25 mouse cellular contexts compared by ENCODE assay signal in genomic region chr13:102850594-102850993, GRCm38 (mm10).
DNase-seq lines count a peak whose midpoint lies in the region; ATAC-seq and TF ChIP-seq lines count a peak whose summit lies in the region.
"Had no signal": no experiment of that assay in that cellular context is flagged by ENCODE, and none has a peak within 500 bp of the region (broad histone marks: within the 10 kb centered on the region; RNA-seq: fewer than 3 reads in every experiment).

No protein-coding gene starts in this region.

- no peak overlapping the region for H3K4me2 ChIP-seq in forebrain, embryonic 12.5 days
- H3K4me2 ChIP-seq in forebrain, embryonic 14.5 days (ENCODE audit: low read length) = no peak overlapping the region
- H3K4me2 ChIP-seq in liver, embryonic 13.5 days = no peak overlapping the region
- no peak overlapping the region for H3K4me2 ChIP-seq in liver, postnatal 0 days (ENCODE audit: low read depth, low read length)
- H3K4me2 ChIP-seq: forebrain, embryonic 13.5 days; heart, embryonic 11.5 days; hindbrain, embryonic 13.5 days had no signal

- H3K79me2 ChIP-seq in MEL (ENCODE audit: control insufficient read depth, insufficient read depth, low read length, poor library complexity) = no peaks in the 10 kb centered on the region

- H3K4me3 ChIP-seq in forebrain, embryonic 12.5 days (replicated peaks) = no peak overlapping the region
- no peak overlapping the region for H3K4me3 ChIP-seq in forebrain, embryonic 14.5 days (ENCODE audit: low read depth, low read length)
- H3K4me3 ChIP-seq in liver, embryonic 13.5 days (replicated peaks) = no peak overlapping the region
- no peak overlapping the region for H3K4me3 ChIP-seq in liver, postnatal 0 days (ENCODE audit: low read depth, low read length)
- no peak overlapping the region for H3K4me3 ChIP-seq in MEL (ENCODE audit: control insufficient read depth in 1 of 2, insufficient read depth in 1 of 2, low read depth in 2 of 2, low read length in 2 of 2)
- H3K4me3 ChIP-seq: forebrain, embryonic 13.5 days; heart, adult 2 months; hindbrain, embryonic 10.5 days; hindbrain, embryonic 13.5 days had no signal

- 65% methylated on average over 2 of the region's 2 CpGs for WGBS in forebrain, embryonic 12.5 days
- 54% methylated on average over 2 of the region's 2 CpGs for WGBS in forebrain, embryonic 14.5 days
- 75% methylated on average over 2 of the region's 2 CpGs for WGBS in liver, embryonic 13.5 days (ENCODE audit: insufficient replicate concordance)
- 82% methylated on average over 2 of the region's 2 CpGs for WGBS in liver, postnatal 0 days (ENCODE audit: insufficient replicate concordance)

- no peak overlapping the region for H3K27ac ChIP-seq in forebrain, embryonic 12.5 days
- no peak overlapping the region for H3K27ac ChIP-seq in forebrain, embryonic 14.5 days (ENCODE audit: low read depth, low read length)
- H3K27ac ChIP-seq in liver, embryonic 13.5 days = no peak overlapping the region
- H3K27ac ChIP-seq in liver, postnatal 0 days (ENCODE audit: low read depth) = no peak overlapping the region
- H3K27ac ChIP-seq in MEL (ENCODE audit: control insufficient read depth, low read depth, low read length) = no peak overlapping the region
- H3K27ac ChIP-seq: forebrain, embryonic 13.5 days; heart, adult 2 months; hindbrain, embryonic 10.5 days; hindbrain, embryonic 13.5 days had no signal

- DNase-seq in forebrain, embryonic 14.5 days (ENCODE audit: low spot score) = no peak
- DNase-seq in liver, embryonic 13.5 days = peak; percentile 8
- DNase-seq in liver, postnatal 0 days = no peak
- peak; percentile 37 for DNase-seq in MEL (ENCODE audit: low read depth, low spot score)
- DNase-seq in c-Kit-positive CD71-positive TER-119-negative erythroid progenitor cells, embryonic 14.5 days (ENCODE audit: low read depth) = peak; percentile 15
- DNase-seq in right cerebral cortex, postnatal 4 days = no peak
- DNase-seq: adrenal gland, adult 8-10 months; adrenal gland, postnatal 25 days; B cell, adult 2 months; cerebellum, adult 18-20 months; cerebellum, adult 9-10 months; cerebellum, postnatal 14 days; gastrocnemius, postnatal 25 days; heart, adult 2 months had no signal

- H3K9me3 ChIP-seq in forebrain, embryonic 12.5 days = no peaks in the 10 kb centered on the region
- no peaks in the 10 kb centered on the region for H3K9me3 ChIP-seq in forebrain, embryonic 14.5 days (replicated peaks; ENCODE audit: control insufficient read depth, low read length)
- no peaks in the 10 kb centered on the region for H3K9me3 ChIP-seq in liver, embryonic 13.5 days (replicated peaks)
- no peaks in the 10 kb centered on the region for H3K9me3 ChIP-seq in liver, postnatal 0 days (ENCODE audit: low read length)
- no peaks in the 10 kb centered on the region for H3K9me3 ChIP-seq in MEL (replicated peaks; ENCODE audit: insufficient read depth, low read length)
- H3K9me3 ChIP-seq: forebrain, embryonic 13.5 days; G1E; hindbrain, embryonic 10.5 days; hindbrain, embryonic 13.5 days had no signal

- peaks cover 8% of the 10 kb centered on the region; the same call in 1 of the 2 replicates for H3K4me1 ChIP-seq in forebrain, embryonic 12.5 days
- H3K4me1 ChIP-seq in forebrain, embryonic 14.5 days (ENCODE audit: control insufficient read depth, insufficient read depth, low read length) = no peaks in the 10 kb centered on the region
- H3K4me1 ChIP-seq in liver, embryonic 13.5 days (replicated peaks) = peaks cover 12% of the 10 kb centered on the region
- no peaks in the 10 kb centered on the region for H3K4me1 ChIP-seq in liver, postnatal 0 days (ENCODE audit: insufficient read depth)
- H3K4me1 ChIP-seq in MEL (ENCODE audit: control insufficient read depth in 1 of 2, insufficient read depth in 2 of 2, low read length in 2 of 2) = peaks cover 0 to 5% of the 10 kb centered on the region in 2 experiments; a peak in 2 of 4 replicates
- H3K4me1 ChIP-seq: hindbrain, embryonic 10.5 days had no signal

- no peaks in the 10 kb centered on the region for H3K27me3 ChIP-seq in forebrain, embryonic 12.5 days
- no peaks in the 10 kb centered on the region for H3K27me3 ChIP-seq in forebrain, embryonic 14.5 days (replicated peaks; ENCODE audit: control insufficient read depth, insufficient read depth, low read length)
- H3K27me3 ChIP-seq in liver, embryonic 13.5 days = no peaks in the 10 kb centered on the region
- H3K27me3 ChIP-seq in liver, postnatal 0 days (ENCODE audit: insufficient read depth, low read length) = no peaks in the 10 kb centered on the region
- H3K27me3 ChIP-seq in MEL (ENCODE audit: control insufficient read depth in 1 of 2, insufficient read depth in 2 of 2, low read length in 2 of 2) = no peaks in the 10 kb centered on the region
- H3K27me3 ChIP-seq: CH12.LX; forebrain, embryonic 13.5 days; hindbrain, embryonic 13.5 days had no signal

- H3K9ac ChIP-seq in forebrain, embryonic 12.5 days = no peak overlapping the region
- H3K9ac ChIP-seq in forebrain, embryonic 14.5 days (ENCODE audit: low read length) = no peak overlapping the region
- H3K9ac ChIP-seq in liver, embryonic 13.5 days = no peak overlapping the region
- H3K9ac ChIP-seq in liver, postnatal 0 days (replicated peaks) = no peak overlapping the region
- H3K9ac ChIP-seq in MEL (ENCODE audit: control insufficient read depth, low read depth, low read length, poor library complexity, severe bottlenecking) = no peak overlapping the region
- H3K9ac ChIP-seq: forebrain, embryonic 13.5 days; hindbrain, embryonic 13.5 days had no signal

- TF ChIP-seq EP300 in liver, postnatal 0 days (IDR thresholded peaks at IDR 0.05; ENCODE audit: low read depth) = no peak
- TF ChIP-seq EP300 in MEL (IDR thresholded peaks at IDR 0.05; ENCODE audit: low read depth in 1 of 2, low read length in 2 of 2) = no peak

- peak; percentile 31; the same call in 1 of the 2 replicates for ATAC-seq in forebrain, embryonic 12.5 days (ENCODE audit: low FRiP score)
- no peak for ATAC-seq in forebrain, embryonic 14.5 days
- peak; percentile 50; the same call in 1 of the 2 replicates for ATAC-seq in liver, embryonic 13.5 days (ENCODE audit: low read depth)
- no peak for ATAC-seq in liver, postnatal 0 days
- ATAC-seq in erythroid progenitor cell, adult 5-6 weeks (replicated peaks; ENCODE audit: low FRiP score, poor library complexity, severe bottlenecking) = no peak
- ATAC-seq: activated CD4-positive, CD25-positive, alpha-beta regulatory T cell, adult 4 months; forebrain, embryonic 13.5 days; hindbrain, embryonic 16.5 days; intestine, embryonic 16.5 days had no signal

- TF ChIP-seq CTCF in liver, postnatal 0 days (IDR thresholded peaks at IDR 0.05; ENCODE audit: low read depth) = no peak
- no peak for TF ChIP-seq CTCF in MEL (IDR thresholded peaks at IDR 0.05 in 2 of 3, conservative IDR thresholded peaks at IDR 0.05 in 1 of 3; ENCODE audit: control insufficient read depth in 1 of 3, insufficient read depth in 1 of 3, low read depth in 2 of 3, low read length in 3 of 3, poor library complexity in 1 of 3, severe bottlenecking in 1 of 3)

- no peak for TF ChIP-seq RAD21 in MEL (IDR thresholded peaks at IDR 0.05; ENCODE audit: low read depth, low read length)

- no peak for TF ChIP-seq POLR2A in MEL (IDR thresholded peaks at IDR 0.05; ENCODE audit: control insufficient read depth in 1 of 2, insufficient read depth in 1 of 2, low read depth in 1 of 2, low read length in 2 of 2, poor library complexity in 1 of 2)

- H3K36me3 ChIP-seq in forebrain, embryonic 12.5 days (replicated peaks) = no peaks in the 10 kb centered on the region
- H3K36me3 ChIP-seq in forebrain, embryonic 14.5 days (ENCODE audit: control insufficient read depth, insufficient read depth, low read length) = no peaks in the 10 kb centered on the region
- H3K36me3 ChIP-seq in liver, embryonic 13.5 days = no peaks in the 10 kb centered on the region
- H3K36me3 ChIP-seq in liver, postnatal 0 days (replicated peaks; ENCODE audit: insufficient read depth, low read length) = no peaks in the 10 kb centered on the region
- H3K36me3 ChIP-seq in MEL (ENCODE audit: control insufficient read depth in 1 of 2, insufficient read depth in 2 of 2, low read length in 2 of 2) = peaks cover 0 to 4% of the 10 kb centered on the region in 2 experiments; a peak in 3 of 4 replicates
- H3K36me3 ChIP-seq: G1E; hindbrain, embryonic 10.5 days; hindbrain, embryonic 13.5 days had no signal

TF ChIP-seq in MEL, 35 proteins besides CTCF, POLR2A, EP300 and RAD21:
- TF ChIP-seq SIN3A (IDR thresholded peaks at IDR 0.05; ENCODE audit: low read length) (no peak), POLR2AphosphoS5 (IDR thresholded peaks at IDR 0.05; ENCODE audit: borderline replicate concordance, low read depth, low read length) (no peak), MXI1 (IDR thresholded peaks at IDR 0.05; ENCODE audit: low read depth, low read length) (no peak), ZNF384 (IDR thresholded peaks at IDR 0.05; ENCODE audit: low read depth, low read length) (no peak), TCF12 (IDR thresholded peaks at IDR 0.05; ENCODE audit: low read depth, low read length) (no peak), ZMIZ1 (IDR thresholded peaks at IDR 0.05; ENCODE audit: low read depth, low read length) (no peak), NRF1 (IDR thresholded peaks at IDR 0.05; ENCODE audit: insufficient read depth, low read depth, low read length, poor library complexity, severe bottlenecking) (no peak), TBP (IDR thresholded peaks at IDR 0.05; ENCODE audit: low read depth, low read length) (no peak)

Comparison
In these comparisons a context has a peak if more than half of its experiments do, and no peak if none do; other contexts are left out.
1. ATAC-seq: peak in forebrain, embryonic 12.5 days (single experiment) and liver, embryonic 13.5 days (single experiment); none in forebrain, embryonic 14.5 days (single experiment), liver, postnatal 0 days (single experiment) and erythroid progenitor cell, adult 5-6 weeks (single experiment).
2. DNase-seq: peak in liver, embryonic 13.5 days (single experiment), MEL (single experiment) and c-Kit-positive CD71-positive TER-119-negative erythroid progenitor cells, embryonic 14.5 days (single experiment); none in forebrain, embryonic 14.5 days (single experiment), liver, postnatal 0 days (single experiment) and right cerebral cortex, postnatal 4 days (single experiment).